Mouse (Mus musculus): ENCODE results near the gene C2. TPM values are rescaled to one million over a fixed set of nuclear protein-coding genes. Genes with fewer than 3 reads are reported as not detected.

Gene C2
- polyA plus RNA-seq, 1 experiment from 2014 or later: 0.94 TPM

Small RNA genes lying within 50 kb of the gene (microRNA-seq; reads per million reads assigned to microRNA genes)
- gene Mir6970 (ENCODE audit: borderline number of aligned reads): not detected
- gene Mir6971 (ENCODE audit: borderline number of aligned reads): 1.2 reads per million, percentile 16 among the genes with 10 or more reads in this experiment
- not detected for gene Mir6972 (ENCODE audit: borderline number of aligned reads)

Other genes with a start within 250 kb of the C2 start
- gene Tnxb, start 227.7 kb downstream of the C2 start, polyA plus RNA-seq (2014; fragmentation: Nextera tagmentation; extraction: Ambion mirVana): 0.24 and 0.27 TPM in 2 replicates
- gene C4b, start 154.4 kb downstream of the C2 start, polyA plus RNA-seq (2014; fragmentation: Nextera tagmentation; extraction: Ambion mirVana): not detected in 2 replicates
- not detected in 2 replicates for gene Cyp21a1, start 93.7 kb downstream of the C2 start, polyA plus RNA-seq (2014; fragmentation: Nextera tagmentation; extraction: Ambion mirVana)
- 15.7 and 17.8 TPM in 2 replicates for gene Stk19, start 61.3 kb downstream of the C2 start, polyA plus RNA-seq (2014; fragmentation: Nextera tagmentation; extraction: Ambion mirVana)
- 37.3 and 38.7 TPM in 2 replicates for gene Dxo, start 61.2 kb downstream of the C2 start, polyA plus RNA-seq (2014; fragmentation: Nextera tagmentation; extraction: Ambion mirVana)
- gene Skiv2l, start 48.1 kb downstream of the C2 start, polyA plus RNA-seq (2014; fragmentation: Nextera tagmentation; extraction: Ambion mirVana): 24.3 and 30.3 TPM in 2 replicates
- 89.9 and 96.8 TPM in 2 replicates for gene Nelfe, start 47.9 kb downstream of the C2 start, polyA plus RNA-seq (2014; fragmentation: Nextera tagmentation; extraction: Ambion mirVana)
- gene Cfb, start 35.7 kb downstream of the C2 start, polyA plus RNA-seq (2014; fragmentation: Nextera tagmentation; extraction: Ambion mirVana): 0.65 and 2.5 TPM in 2 replicates
- 0.52 and 0.59 TPM in 2 replicates for gene Zbtb12, start 18.8 kb downstream of the C2 start, polyA plus RNA-seq (2014; fragmentation: Nextera tagmentation; extraction: Ambion mirVana)
- gene Gm20547, start 16.2 kb downstream of the C2 start, polyA plus RNA-seq (2014; fragmentation: Nextera tagmentation; extraction: Ambion mirVana): not detected in 2 replicates
- 32.4 and 42.3 TPM in 2 replicates for gene Ehmt2, start 204 bp upstream of the C2 start, polyA plus RNA-seq (2014; fragmentation: Nextera tagmentation; extraction: Ambion mirVana)
- gene Slc44a4, start 16.2 kb upstream of the C2 start, polyA plus RNA-seq (2014; fragmentation: Nextera tagmentation; extraction: Ambion mirVana): 0.10 and 0.13 TPM in 2 replicates
- gene Neu1, start 33.0 kb upstream of the C2 start, polyA plus RNA-seq (2014; fragmentation: Nextera tagmentation; extraction: Ambion mirVana): 16.0 and 16.6 TPM in 2 replicates
- gene Hspa1b, start 61.0 kb upstream of the C2 start, polyA plus RNA-seq (2014; fragmentation: Nextera tagmentation; extraction: Ambion mirVana): 0.48 and 0.50 TPM in 2 replicates
- not detected in 2 replicates for gene Gm20481, start 71.6 kb upstream of the C2 start, polyA plus RNA-seq (2014; fragmentation: Nextera tagmentation; extraction: Ambion mirVana)
- 1.9 and 2.5 TPM in 2 replicates for gene Hspa1a, start 73.9 kb upstream of the C2 start, polyA plus RNA-seq (2014; fragmentation: Nextera tagmentation; extraction: Ambion mirVana)
- 1.7 and 4.0 TPM in 2 replicates for gene Hspa1l, start 74.4 kb upstream of the C2 start, polyA plus RNA-seq (2014; fragmentation: Nextera tagmentation; extraction: Ambion mirVana)
- gene Lsm2, start 83.6 kb upstream of the C2 start, polyA plus RNA-seq (2014; fragmentation: Nextera tagmentation; extraction: Ambion mirVana): 162 and 169 TPM in 2 replicates
- 55.7 and 59.7 TPM in 2 replicates for gene Vars, start 102.7 kb upstream of the C2 start, polyA plus RNA-seq (2014; fragmentation: Nextera tagmentation; extraction: Ambion mirVana)
- 0.20 and 0.27 TPM in 2 replicates for gene Vwa7, start 118.3 kb upstream of the C2 start, polyA plus RNA-seq (2014; fragmentation: Nextera tagmentation; extraction: Ambion mirVana)
- gene Sapcd1, start 129.8 kb upstream of the C2 start, polyA plus RNA-seq (2014; fragmentation: Nextera tagmentation; extraction: Ambion mirVana): 1.8 and 2.1 TPM in 2 replicates
- gene Msh5, start 148.5 kb upstream of the C2 start, polyA plus RNA-seq (2014; fragmentation: Nextera tagmentation; extraction: Ambion mirVana): 4.4 and 4.6 TPM in 2 replicates
- gene Clic1, start 151.7 kb upstream of the C2 start, polyA plus RNA-seq (2014; fragmentation: Nextera tagmentation; extraction: Ambion mirVana): 86.4 and 228 TPM in 2 replicates
- gene Ddah2, start 160.8 kb upstream of the C2 start, polyA plus RNA-seq (2014; fragmentation: Nextera tagmentation; extraction: Ambion mirVana): 213 and 217 TPM in 2 replicates
- gene Ly6g6c, start 167.1 kb upstream of the C2 start, polyA plus RNA-seq (2014; fragmentation: Nextera tagmentation; extraction: Ambion mirVana): not detected in 2 replicates
- 1.4 and 1.8 TPM in 2 replicates for gene Mpig6b, start 167.9 kb upstream of the C2 start, polyA plus RNA-seq (2014; fragmentation: Nextera tagmentation; extraction: Ambion mirVana)
- 0.42 TPM in 1 of 2 replicates, not detected in the other for gene Ly6g6e, start 178.6 kb upstream of the C2 start, polyA plus RNA-seq (2014; fragmentation: Nextera tagmentation; extraction: Ambion mirVana)
- gene Ly6g6d, start 179.8 kb upstream of the C2 start, polyA plus RNA-seq (2014; fragmentation: Nextera tagmentation; extraction: Ambion mirVana): 2.0 and 2.2 TPM in 2 replicates
- gene Ly6g6f, start 187.3 kb upstream of the C2 start, polyA plus RNA-seq (2014; fragmentation: Nextera tagmentation; extraction: Ambion mirVana): 1.8 TPM in 2 replicates
- gene Abhd16a, start 191.0 kb upstream of the C2 start, polyA plus RNA-seq (2014; fragmentation: Nextera tagmentation; extraction: Ambion mirVana): 47.4 and 51.2 TPM in 2 replicates
- gene Ly6g5c, start 210.0 kb upstream of the C2 start, polyA plus RNA-seq (2014; fragmentation: Nextera tagmentation; extraction: Ambion mirVana): not detected in 2 replicates
- gene Ly6g5b, start 217.2 kb upstream of the C2 start, polyA plus RNA-seq (2014; fragmentation: Nextera tagmentation; extraction: Ambion mirVana): 0.36 and 0.56 TPM in 2 replicates
- gene Gpank1, start 223.2 kb upstream of the C2 start, polyA plus RNA-seq (2014; fragmentation: Nextera tagmentation; extraction: Ambion mirVana): 15.7 and 17.2 TPM in 2 replicates
- gene Csnk2b, start 223.8 kb upstream of the C2 start, polyA plus RNA-seq (2014; fragmentation: Nextera tagmentation; extraction: Ambion mirVana): 221 and 222 TPM in 2 replicates
- gene D17H6S53E, start 228.1 kb upstream of the C2 start, polyA plus RNA-seq (2014; fragmentation: Nextera tagmentation; extraction: Ambion mirVana): 8.4 and 10.8 TPM in 2 replicates
- 2.3 and 12.9 TPM in 2 replicates for gene Apom, start 233.8 kb upstream of the C2 start, polyA plus RNA-seq (2014; fragmentation: Nextera tagmentation; extraction: Ambion mirVana)
- gene Bag6, start 236.9 kb upstream of the C2 start, polyA plus RNA-seq (2014; fragmentation: Nextera tagmentation; extraction: Ambion mirVana): 72.5 and 77.4 TPM in 2 replicates

Data from heart, embryonic 11.5 days (tissue).